Comparison of ENCODE assay signal across 23 mouse cellular contexts in the genomic region with DNA sequence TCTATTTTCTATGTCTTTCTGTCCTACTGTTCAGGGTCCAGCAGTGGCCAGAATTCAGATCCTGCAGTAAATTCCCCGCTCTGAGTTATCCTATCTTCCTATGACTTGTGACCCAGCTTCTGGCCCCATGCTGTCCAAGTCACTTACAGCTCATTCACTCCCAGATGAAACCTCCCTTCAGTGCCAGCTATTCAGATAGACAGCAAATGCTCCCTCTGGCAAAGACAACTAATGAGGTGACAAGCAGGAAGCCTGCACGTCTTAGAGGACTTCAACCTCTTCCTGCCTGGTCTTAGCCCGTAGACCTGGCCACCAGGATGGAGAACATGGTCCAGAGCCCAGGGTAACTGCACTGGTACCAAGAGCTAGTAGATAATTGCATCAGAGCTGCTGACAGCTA. TPM values are rescaled to one million over a fixed set of nuclear protein-coding genes. Genes with fewer than 3 reads are reported as not detected.
DNase-seq lines count a peak whose midpoint lies in the region; ATAC-seq and TF ChIP-seq lines count a peak whose summit lies in the region.
"Had no signal": no experiment of that assay in that cellular context is flagged by ENCODE, and none has a peak within 500 bp of the region (broad histone marks: within the 10 kb centered on the region; RNA-seq: fewer than 3 reads in every experiment).

No protein-coding gene starts in this region.

- no peaks in the 10 kb centered on the region for H3K9me3 ChIP-seq in hindbrain, embryonic 13.5 days
- no peaks in the 10 kb centered on the region for H3K9me3 ChIP-seq in hindbrain, embryonic 10.5 days
- no peaks in the 10 kb centered on the region for H3K9me3 ChIP-seq in lung, postnatal 0 days (ENCODE audit: low read length)
- H3K9me3 ChIP-seq in kidney, embryonic 16.5 days (ENCODE audit: low read length) = no peaks in the 10 kb centered on the region
- H3K9me3 ChIP-seq: embryonic facial prominence, embryonic 15.5 days; limb, embryonic 10.5 days had no signal

- no peak for TF ChIP-seq CTCF in cerebellum, adult 2 months (IDR thresholded peaks at IDR 0.05; ENCODE audit: borderline replicate concordance, insufficient read depth, low read depth, low read length)
- TF ChIP-seq CTCF in lung, postnatal 0 days (IDR thresholded peaks at IDR 0.05) = no peak

- H3K4me1 ChIP-seq in cerebellum, adult 2 months (ENCODE audit: control insufficient read depth, insufficient read depth, low read length) = peaks cover 12% of the 10 kb centered on the region
- no peaks in the 10 kb centered on the region for H3K4me1 ChIP-seq in hindbrain, embryonic 13.5 days (replicated peaks)
- 0 out of 2 replicates have a peak, but pooled peaks cover 3% of the 10 kb centered on the region for H3K4me1 ChIP-seq in hindbrain, embryonic 10.5 days (replicated peaks)
- H3K4me1 ChIP-seq in lung, postnatal 0 days (ENCODE audit: insufficient read depth, low read depth, low read length) = no peaks in the 10 kb centered on the region; the same call in 1 of the 2 replicates
- no peaks in the 10 kb centered on the region for H3K4me1 ChIP-seq in kidney, embryonic 16.5 days (ENCODE audit: insufficient read depth, low read length)
- H3K4me1 ChIP-seq: embryonic facial prominence, embryonic 15.5 days had no signal

- no peak for TF ChIP-seq POLR2A in cerebellum, adult 2 months (IDR thresholded peaks at IDR 0.05; ENCODE audit: borderline replicate concordance, insufficient read depth, low read length)

- 0 out of 2 replicates have a peak, but pooled peaks have one; percentile 43 for TF ChIP-seq EP300 in lung, postnatal 0 days (IDR thresholded peaks at IDR 0.05)

- no peak overlapping the region for H3K4me3 ChIP-seq in cerebellum, adult 2 months (replicated peaks; ENCODE audit: insufficient read depth, low read depth, low read length)
- no peak overlapping the region for H3K4me3 ChIP-seq in hindbrain, embryonic 13.5 days
- H3K4me3 ChIP-seq in hindbrain, embryonic 10.5 days = no peak overlapping the region
- no peak overlapping the region for H3K4me3 ChIP-seq in lung, postnatal 0 days (ENCODE audit: low read depth, low read length)
- no peak overlapping the region for H3K4me3 ChIP-seq in kidney, embryonic 16.5 days (ENCODE audit: low read length)
- H3K4me3 ChIP-seq: embryonic facial prominence, embryonic 15.5 days; limb, embryonic 10.5 days had no signal

- 8% methylated on average over 3 of the region's 3 CpGs for WGBS in cerebellum, adult 2 months
- 63% methylated on average over 3 of the region's 3 CpGs for WGBS in hindbrain, embryonic 13.5 days
- 65% methylated on average over 3 of the region's 3 CpGs for WGBS in hindbrain, embryonic 10.5 days
- WGBS in lung, postnatal 0 days = 43% methylated on average over 3 of the region's 3 CpGs
- 49% methylated on average over 3 of the region's 3 CpGs for WGBS in kidney, embryonic 16.5 days

- H3K27ac ChIP-seq in cerebellum, adult 2 months (ENCODE audit: insufficient read depth, low read length) = no peak overlapping the region
- H3K27ac ChIP-seq in hindbrain, embryonic 13.5 days = no peak overlapping the region
- H3K27ac ChIP-seq in hindbrain, embryonic 10.5 days = no peak overlapping the region
- H3K27ac ChIP-seq in lung, postnatal 0 days (ENCODE audit: low read length) = peak overlapping the region; percentile 62; the same call in 1 of the 2 replicates
- no peak overlapping the region for H3K27ac ChIP-seq in kidney, embryonic 16.5 days (ENCODE audit: low read length)
- H3K27ac ChIP-seq: embryonic facial prominence, embryonic 15.5 days; limb, embryonic 10.5 days; liver, embryonic 14.5 days had no signal

- H3K27me3 ChIP-seq in cerebellum, adult 2 months (ENCODE audit: control insufficient read depth, insufficient read depth, low read length) = no peaks in the 10 kb centered on the region
- no peaks in the 10 kb centered on the region for H3K27me3 ChIP-seq in hindbrain, embryonic 13.5 days
- no peaks in the 10 kb centered on the region for H3K27me3 ChIP-seq in hindbrain, embryonic 10.5 days (ENCODE audit: insufficient read depth, poor library complexity, severe bottlenecking)
- no peaks in the 10 kb centered on the region for H3K27me3 ChIP-seq in lung, postnatal 0 days (replicated peaks; ENCODE audit: insufficient read depth, low read length)
- no peaks in the 10 kb centered on the region for H3K27me3 ChIP-seq in kidney, embryonic 16.5 days (ENCODE audit: insufficient read depth, low read length)
- H3K27me3 ChIP-seq: embryonic facial prominence, embryonic 15.5 days had no signal

- H3K9ac ChIP-seq in hindbrain, embryonic 13.5 days = no peak overlapping the region
- H3K9ac ChIP-seq in lung, postnatal 0 days (replicated peaks; ENCODE audit: low read depth) = no peak overlapping the region
- H3K9ac ChIP-seq in kidney, embryonic 16.5 days (replicated peaks; ENCODE audit: low read length) = no peak overlapping the region
- H3K9ac ChIP-seq: embryonic facial prominence, embryonic 15.5 days; liver, embryonic 14.5 days had no signal

- ATAC-seq in hindbrain, embryonic 13.5 days (ENCODE audit: low FRiP score) = 0 out of 2 replicates have a peak, but pooled peaks have one; percentile 14
- peak; percentile 82 for ATAC-seq in lung, postnatal 0 days
- ATAC-seq in kidney, embryonic 16.5 days (ENCODE audit: low FRiP score, low TSS enrichment) = no peak
- ATAC-seq: forebrain, embryonic 16.5 days; intestine, postnatal 0 days had no signal

- no peak overlapping the region for H3K4me2 ChIP-seq in hindbrain, embryonic 13.5 days
- H3K4me2 ChIP-seq in lung, postnatal 0 days (replicated peaks; ENCODE audit: low read depth, low read length) = no peak overlapping the region
- H3K4me2 ChIP-seq in kidney, embryonic 16.5 days (replicated peaks; ENCODE audit: low read depth, low read length) = no peak overlapping the region
- H3K4me2 ChIP-seq: embryonic facial prominence, embryonic 15.5 days; midbrain, embryonic 11.5 days had no signal

- DNase-seq in cerebellum, adult 2 months = peak; percentile 38 to 53
- DNase-seq in cerebellum, postnatal 36 days = no peak
- DNase-seq in hindbrain, embryonic 10.5 days (ENCODE audit: low spot score) = no peak
- DNase-seq in 3T3-L1 (ENCODE audit: low read depth, low spot score) = peak; percentile 42
- DNase-seq in lung, postnatal 0 days (ENCODE audit: low spot score) = peak; percentile 89
- no peak for DNase-seq in spleen, postnatal 14 days (ENCODE audit: low spot score in 2 of 2)
- DNase-seq: adrenal gland, adult 8-10 months; B cell, adult 2 months; gastrocnemius, postnatal 14 days; kidney, postnatal 14 days; layer of hippocampus, adult 9-11 months; thymus, postnatal 36 days had no signal

- H3K36me3 ChIP-seq in hindbrain, embryonic 13.5 days = peaks cover 26% of the 10 kb centered on the region
- peaks cover 37% of the 10 kb centered on the region for H3K36me3 ChIP-seq in hindbrain, embryonic 10.5 days
- peaks cover 21% of the 10 kb centered on the region for H3K36me3 ChIP-seq in lung, postnatal 0 days (ENCODE audit: insufficient read depth, low read length)
- peaks cover 27% of the 10 kb centered on the region for H3K36me3 ChIP-seq in kidney, embryonic 16.5 days (ENCODE audit: insufficient read depth, low read length)

RNA-seq across cellular contexts. Expression of a gene that starts 10.1 kb away (rescaled TPM):
- 0.43 and 0.46 TPM in 2 replicates for polyA plus RNA-seq in cerebellum, adult 2 months (2012; rRNA removed)
- polyA plus RNA-seq in hindbrain, embryonic 13.5 days (2015; fragmentation: Nextera tagmentation; extraction: Ambion mirVana) = 0.31 and 0.68 TPM in 2 replicates
- polyA plus RNA-seq in hindbrain, embryonic 10.5 days (2016; fragmentation: Nextera tagmentation; extraction: Ambion mirVana) = 1.8 and 3.1 TPM in 2 replicates
- 21.8 TPM in 2 replicates for polyA plus RNA-seq in lung, postnatal 0 days (2015; fragmentation: Nextera tagmentation; extraction: Ambion mirVana)
- polyA plus RNA-seq in kidney, embryonic 16.5 days (2015; fragmentation: Nextera tagmentation; extraction: Ambion mirVana) = 8.2 and 8.6 TPM in 2 replicates

RNA-seq across cellular contexts. Expression of a gene that starts 13.5 kb away (rescaled TPM):
- 123 and 129 TPM in 2 replicates for polyA plus RNA-seq in cerebellum, adult 2 months (2012; rRNA removed)
- 47.5 and 50.1 TPM in 2 replicates for polyA plus RNA-seq in hindbrain, embryonic 13.5 days (2015; fragmentation: Nextera tagmentation; extraction: Ambion mirVana)
- polyA plus RNA-seq in hindbrain, embryonic 10.5 days (2016; fragmentation: Nextera tagmentation; extraction: Ambion mirVana) = 86.0 and 103 TPM in 2 replicates
- 166 and 183 TPM in 2 replicates for polyA plus RNA-seq in lung, postnatal 0 days (2015; fragmentation: Nextera tagmentation; extraction: Ambion mirVana)
- polyA plus RNA-seq in kidney, embryonic 16.5 days (2015; fragmentation: Nextera tagmentation; extraction: Ambion mirVana) = 115 and 130 TPM in 2 replicates

RNA-seq across cellular contexts. Expression of a gene that starts 37.1 kb away (rescaled TPM):
- polyA plus RNA-seq in cerebellum, adult 2 months (2012; rRNA removed) = 0.33 and 1.0 TPM in 2 replicates
- not detected in 2 replicates for polyA plus RNA-seq in hindbrain, embryonic 13.5 days (2015; fragmentation: Nextera tagmentation; extraction: Ambion mirVana)
- polyA plus RNA-seq in hindbrain, embryonic 10.5 days (2016; fragmentation: Nextera tagmentation; extraction: Ambion mirVana) = not detected in 2 replicates
- polyA plus RNA-seq in lung, postnatal 0 days (2015; fragmentation: Nextera tagmentation; extraction: Ambion mirVana) = 0.15 TPM in 1 of 2 replicates, not detected in the other
- polyA plus RNA-seq in kidney, embryonic 16.5 days (2015; fragmentation: Nextera tagmentation; extraction: Ambion mirVana) = not detected in 2 replicates
- polyA plus RNA-seq: embryonic facial prominence, embryonic 15.5 days; forebrain, embryonic 16.5 days; hindbrain, embryonic 11.5 days; intestine, postnatal 0 days; limb, embryonic 10.5 days; liver, embryonic 14.5 days; midbrain, embryonic 11.5 days; small intestine, adult 2 months; stomach, embryonic 16.5 days had no signal

RNA-seq across cellular contexts. Expression of a gene that starts 38.5 kb away (rescaled TPM):
- polyA plus RNA-seq in cerebellum, adult 2 months (2012; rRNA removed) = 102 and 117 TPM in 2 replicates
- 5.8 and 6.7 TPM in 2 replicates for polyA plus RNA-seq in hindbrain, embryonic 13.5 days (2015; fragmentation: Nextera tagmentation; extraction: Ambion mirVana)
- 1.4 and 2.9 TPM in 2 replicates for polyA plus RNA-seq in hindbrain, embryonic 10.5 days (2016; fragmentation: Nextera tagmentation; extraction: Ambion mirVana)
- not detected in 2 replicates for polyA plus RNA-seq in lung, postnatal 0 days (2015; fragmentation: Nextera tagmentation; extraction: Ambion mirVana)
- 0.11 and 0.13 TPM in 2 replicates for polyA plus RNA-seq in kidney, embryonic 16.5 days (2015; fragmentation: Nextera tagmentation; extraction: Ambion mirVana)

RNA-seq across cellular contexts. Expression of a gene that starts 42.3 kb away (rescaled TPM):
- polyA plus RNA-seq in cerebellum, adult 2 months (2012; rRNA removed) = 0.72 and 0.84 TPM in 2 replicates
- not detected in 2 replicates for polyA plus RNA-seq in hindbrain, embryonic 13.5 days (2015; fragmentation: Nextera tagmentation; extraction: Ambion mirVana)
- not detected in 2 replicates for polyA plus RNA-seq in hindbrain, embryonic 10.5 days (2016; fragmentation: Nextera tagmentation; extraction: Ambion mirVana)
- polyA plus RNA-seq in lung, postnatal 0 days (2015; fragmentation: Nextera tagmentation; extraction: Ambion mirVana) = 0.18 TPM in 1 of 2 replicates, not detected in the other
- polyA plus RNA-seq in kidney, embryonic 16.5 days (2015; fragmentation: Nextera tagmentation; extraction: Ambion mirVana) = not detected in 2 replicates
- polyA plus RNA-seq: embryonic facial prominence, embryonic 15.5 days; forebrain, embryonic 16.5 days; intestine, postnatal 0 days; limb, embryonic 10.5 days; liver, embryonic 14.5 days; midbrain, embryonic 11.5 days; small intestine, adult 2 months; stomach, embryonic 16.5 days had no signal

Comparison
In these comparisons a context has a peak if more than half of its experiments do, and no peak if none do; other contexts are left out.
1. DNase-seq: peak in cerebellum, adult 2 months (2 of 2), 3T3-L1 (single experiment) and lung, postnatal 0 days (single experiment); none in cerebellum, postnatal 36 days (0 of 2), hindbrain, embryonic 10.5 days (single experiment) and spleen, postnatal 14 days (0 of 2).